Mouse (Mus musculus) layer of hippocampus, adult 2 months (tissue): ENCODE results near the gene Lrrc32. TPM values are rescaled to one million over a fixed set of nuclear protein-coding genes. Genes with fewer than 3 reads are reported as not detected.

Experiments used
- DNase-seq, 2 experiments: peaks; one replicate each; pipeline ENCODE4 v3.0.0; 2022; ENCODE audit warnings: low spot score in 2 of 2
- H3K27ac ChIP-seq: fragments of 200-600 bp; 2 replicates; pipeline ENCODE4 v1.8.1; 2022
- H3K4me3 ChIP-seq: fragments of 200-600 bp; 2 replicates; pipeline ENCODE4 v1.8.1; 2022; ENCODE audit warnings: mild to moderate bottlenecking
- CTCF ChIP-seq: fragments of 200-600 bp; conservative IDR thresholded peaks from 2 replicates; pipeline ENCODE4 v1.8.1; 2022; ENCODE audit warnings: antibody characterized with exemption, mild to moderate bottlenecking, moderate library complexity
- total RNA-seq, 2 experiments: library from RNA; stranded (reverse); gene quantifications; 2 replicates each; pipeline ENCODE4 v1.2.3; 2021

The Lrrc32 gene
- total RNA-seq, 2 experiments from 2014 or later = 1.7 to 2.2 TPM

DNA sequence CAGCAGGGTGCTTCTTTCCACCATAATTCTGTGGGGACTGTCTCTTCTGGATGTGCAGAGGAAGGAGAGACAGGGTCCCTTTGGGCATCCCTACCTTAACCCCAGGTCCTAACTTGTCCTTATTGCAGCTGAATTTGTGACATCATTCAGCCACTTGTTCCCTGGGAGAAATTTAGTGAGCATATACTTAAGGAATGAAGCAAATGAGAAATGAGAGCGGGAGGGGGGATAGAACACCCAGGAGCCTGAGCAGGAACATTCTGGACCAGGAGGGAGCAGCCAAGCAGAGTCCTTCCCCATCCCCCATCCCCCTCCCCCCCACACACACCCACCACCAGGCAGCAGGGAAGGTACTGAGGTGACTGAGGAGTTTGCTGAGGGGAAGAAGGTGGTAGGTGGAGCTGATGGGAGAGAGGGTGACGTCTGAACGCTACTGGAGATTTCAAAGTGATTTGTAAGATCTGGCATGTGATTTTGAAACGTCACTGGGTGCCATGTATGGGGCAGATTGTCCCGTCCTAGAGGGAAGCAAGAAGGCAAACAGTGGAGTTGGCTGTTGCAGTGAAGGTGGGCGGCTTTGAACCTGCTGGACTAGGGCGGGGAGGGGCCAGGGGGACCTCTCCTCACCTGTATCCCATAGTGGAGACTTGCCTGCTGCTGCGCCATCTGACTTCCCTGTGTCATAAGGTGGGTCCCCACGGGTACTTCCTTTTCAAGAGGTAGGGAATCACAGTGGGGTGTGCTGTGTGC lies 2.5 kb downstream of the Lrrc32 start:
- Histone ChIP-seq H3K27ac (no peak overlapping the region), H3K4me3 (no peak overlapping the region)
- no peak for TF ChIP-seq CTCF
- no peak for DNase-seq

DNA sequence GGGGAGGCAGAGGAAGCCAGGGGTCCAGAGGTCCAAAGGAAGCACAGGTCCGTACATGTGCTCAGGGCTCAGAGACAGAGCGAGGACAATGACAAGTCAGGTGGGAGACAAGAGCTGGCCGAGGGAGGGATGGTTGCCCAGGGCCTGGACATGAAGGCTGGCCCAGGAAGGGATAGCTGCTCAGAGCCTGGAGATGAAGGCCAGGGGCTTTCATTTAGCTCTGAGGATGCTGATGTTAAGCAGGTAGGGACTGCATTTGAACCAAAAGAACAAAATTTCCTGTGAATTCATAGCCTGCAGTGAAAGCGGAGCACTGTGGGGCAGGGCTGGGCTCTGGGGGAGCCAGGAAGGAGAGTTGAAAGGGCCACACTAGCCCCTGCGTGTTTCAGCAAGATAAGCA lies 3.2 kb downstream of the Lrrc32 start:
- no peak overlapping the region for H3K27ac ChIP-seq
- no peak for DNase-seq
- no peak overlapping the region for H3K4me3 ChIP-seq
- no peak for TF ChIP-seq CTCF

DNA sequence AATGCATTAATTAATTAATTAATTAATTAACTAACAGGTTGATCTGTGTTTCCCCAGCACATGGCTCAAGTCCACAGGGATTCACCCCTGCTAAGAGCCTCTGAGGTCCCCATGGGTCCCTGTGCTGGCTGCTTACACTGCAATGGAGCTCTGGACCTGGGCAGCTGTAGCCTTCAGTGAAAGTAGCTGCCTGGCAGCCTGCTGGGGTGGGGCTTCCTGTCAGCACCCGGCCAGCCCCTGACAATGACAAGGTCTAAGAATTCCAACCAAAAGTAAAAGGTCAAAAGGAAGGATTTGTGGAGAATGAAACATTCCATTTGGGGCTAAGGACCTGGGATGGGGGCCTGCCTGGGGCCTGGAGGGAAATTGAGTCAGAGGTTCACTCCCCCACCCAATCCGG lies 4.2 kb downstream of the Lrrc32 start:
- H3K27ac ChIP-seq = no peak overlapping the region
- TF ChIP-seq CTCF = no peak
- H3K4me3 ChIP-seq = no peak overlapping the region
- DNase-seq = no peak

DNA sequence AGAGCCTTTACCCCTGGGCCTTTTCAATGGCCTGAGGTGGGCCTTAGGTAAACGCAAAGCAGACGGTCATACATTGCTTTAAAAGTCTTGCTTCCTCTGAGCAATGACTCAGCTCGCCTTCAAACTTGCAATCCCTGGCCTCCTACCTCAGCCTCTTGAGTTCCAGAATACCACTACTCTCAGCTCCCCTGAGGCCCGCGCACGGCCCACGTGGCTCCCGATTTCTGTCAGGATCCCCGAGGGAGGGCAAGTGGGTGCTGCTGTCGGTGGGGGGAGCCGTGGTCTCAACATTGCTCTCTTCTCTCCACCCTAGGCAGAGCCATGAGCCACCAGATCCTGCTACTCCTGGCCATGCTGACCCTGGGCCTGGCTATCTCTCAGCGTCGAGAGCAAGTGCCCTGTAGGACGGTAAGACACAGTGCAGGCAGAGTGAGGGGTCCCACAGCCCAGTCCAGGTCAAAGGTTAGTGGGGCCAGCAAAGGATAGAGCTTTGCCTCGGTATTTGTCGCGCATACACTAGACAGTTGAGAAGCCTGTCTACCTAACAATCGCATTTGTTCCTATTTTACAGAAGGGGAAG lies 4.9 kb downstream of the Lrrc32 start:
- Histone ChIP-seq H3K27ac (no peak overlapping the region), H3K4me3 (no peak overlapping the region)
- TF ChIP-seq CTCF = no peak
- DNase-seq = no peak

DNA sequence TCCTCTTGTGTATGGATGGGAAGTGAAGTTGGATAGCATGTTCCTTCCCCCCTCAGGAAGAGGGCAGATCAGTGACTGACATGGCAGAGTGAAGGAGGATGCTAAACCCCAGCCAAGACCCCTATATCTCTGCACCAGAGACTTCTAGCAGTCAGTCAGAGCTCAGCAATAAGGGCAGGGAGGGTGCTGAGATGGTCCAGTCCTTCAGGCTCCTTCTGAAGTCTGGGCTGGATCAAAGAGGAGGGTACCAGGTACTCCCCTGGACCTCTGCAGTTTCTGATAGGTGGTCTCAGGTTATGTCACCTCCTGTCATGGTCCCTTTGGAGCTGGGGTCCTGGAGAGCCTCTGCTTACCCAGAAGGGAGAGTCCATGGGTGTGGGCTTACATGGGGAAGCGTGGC lies 6.5 kb downstream of the Lrrc32 start:
- Histone ChIP-seq H3K27ac (no peak overlapping the region), H3K4me3 (no peak overlapping the region)
- DNase-seq = no peak
- no peak for TF ChIP-seq CTCF

DNA sequence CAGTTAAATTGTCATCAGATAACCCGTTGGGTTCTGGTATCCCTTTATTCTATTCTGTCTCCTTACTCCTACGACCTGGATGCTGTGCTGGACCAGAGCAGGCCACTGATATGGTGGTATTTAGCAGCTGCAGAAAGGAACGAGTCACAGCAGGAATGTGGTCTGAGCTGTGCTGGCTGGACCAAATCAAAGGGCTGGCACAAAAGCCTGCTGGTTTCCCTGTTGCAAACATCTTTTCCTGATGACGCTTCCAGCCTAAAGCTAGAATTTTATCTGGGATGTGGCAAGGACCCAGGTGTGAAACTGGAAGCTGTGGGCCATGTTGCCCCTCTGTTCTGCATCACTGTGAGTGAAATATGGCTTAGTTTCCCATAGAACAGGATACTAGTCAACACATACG lies 8.4 kb downstream of the Lrrc32 start:
- Histone ChIP-seq H3K27ac (no peak overlapping the region), H3K4me3 (no peak overlapping the region)
- no peak for DNase-seq
- no peak for TF ChIP-seq CTCF

DNA sequence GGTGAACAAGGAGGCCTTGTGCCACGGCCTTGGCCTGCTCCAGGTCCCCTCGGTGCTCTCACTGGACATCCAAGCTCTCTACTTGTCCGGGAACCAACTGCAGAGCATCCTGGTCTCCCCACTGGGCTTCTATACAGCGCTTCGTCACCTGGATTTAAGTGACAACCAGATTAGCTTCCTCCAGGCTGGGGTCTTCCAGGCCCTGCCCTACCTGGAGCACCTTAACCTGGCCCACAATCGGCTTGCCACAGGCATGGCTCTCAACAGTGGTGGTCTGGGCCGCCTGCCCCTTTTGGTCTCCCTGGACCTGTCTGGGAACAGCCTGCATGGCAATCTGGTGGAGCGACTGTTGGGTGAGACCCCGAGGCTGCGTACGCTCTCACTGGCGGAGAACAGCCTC lies 9.0 kb downstream of the Lrrc32 start:
- DNase-seq = no peak

DNA sequence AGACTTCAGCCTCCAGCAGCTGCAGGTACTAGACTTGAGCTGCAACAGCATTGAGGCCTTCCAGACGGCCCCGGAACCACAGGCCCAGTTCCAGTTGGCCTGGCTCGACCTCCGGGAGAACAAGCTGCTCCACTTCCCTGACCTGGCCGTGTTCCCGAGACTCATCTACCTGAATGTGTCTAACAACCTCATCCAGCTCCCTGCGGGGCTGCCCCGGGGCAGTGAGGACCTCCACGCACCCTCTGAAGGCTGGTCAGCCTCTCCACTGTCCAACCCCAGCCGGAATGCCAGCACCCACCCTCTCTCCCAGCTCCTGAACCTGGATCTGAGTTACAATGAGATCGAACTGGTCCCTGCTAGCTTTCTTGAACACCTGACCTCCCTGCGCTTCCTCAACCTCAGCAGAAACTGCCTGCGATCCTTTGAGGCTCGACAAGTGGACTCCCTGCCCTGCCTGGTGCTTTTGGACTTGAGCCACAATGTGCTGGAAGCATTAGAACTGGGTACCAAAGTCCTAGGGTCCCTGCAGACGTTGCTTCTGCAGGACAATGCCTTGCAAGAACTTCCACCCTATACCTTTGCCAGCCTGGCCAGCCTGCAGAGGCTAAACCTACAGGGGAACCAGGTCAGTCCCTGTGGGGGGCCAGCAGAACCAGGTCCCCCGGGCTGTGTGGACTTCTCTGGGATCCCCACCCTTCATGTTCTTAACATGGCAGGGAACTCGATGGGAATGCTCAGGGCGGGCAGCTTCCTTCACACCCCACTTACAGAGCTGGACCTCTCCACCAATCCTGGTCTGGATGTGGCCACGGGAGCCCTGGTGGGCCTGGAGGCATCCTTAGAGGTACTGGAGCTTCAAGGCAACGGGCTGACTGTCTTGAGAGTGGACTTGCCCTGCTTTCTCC lies 9.8 kb downstream of the Lrrc32 start:
- no peak for DNase-seq

More for the DNA sequence above, 9.0 kb downstream of the Lrrc32 start:
- H3K27ac ChIP-seq = no peak overlapping the region
- H3K4me3 ChIP-seq = no peak overlapping the region
- TF ChIP-seq CTCF = no peak

DNA sequence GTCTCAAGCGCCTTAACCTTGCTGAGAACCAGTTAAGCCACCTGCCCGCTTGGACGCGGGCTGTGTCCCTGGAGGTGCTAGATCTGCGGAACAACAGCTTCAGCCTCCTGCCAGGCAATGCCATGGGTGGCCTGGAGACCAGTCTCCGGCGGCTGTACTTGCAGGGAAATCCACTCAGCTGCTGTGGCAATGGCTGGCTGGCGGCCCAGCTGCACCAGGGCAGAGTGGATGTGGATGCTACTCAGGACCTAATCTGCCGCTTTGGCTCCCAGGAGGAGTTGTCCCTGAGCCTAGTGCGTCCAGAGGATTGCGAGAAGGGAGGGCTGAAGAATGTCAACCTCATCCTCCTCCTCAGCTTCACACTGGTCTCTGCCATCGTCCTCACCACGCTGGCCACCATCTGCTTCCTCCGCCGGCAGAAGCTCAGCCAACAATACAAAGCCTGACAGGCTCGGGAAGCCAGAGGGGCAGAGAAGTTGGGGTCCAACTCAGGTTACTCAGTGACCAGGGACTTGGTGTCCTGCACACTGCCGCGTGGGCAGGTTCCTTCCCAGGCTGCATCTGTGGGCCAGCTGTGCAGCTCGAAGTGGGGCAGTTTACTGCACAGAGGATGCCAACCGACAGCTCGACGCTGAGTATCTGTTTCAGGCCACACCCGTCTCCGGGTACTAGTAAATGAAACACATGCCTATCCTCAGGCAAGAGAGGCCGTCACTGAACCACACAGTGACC lies 10.6 kb downstream of the Lrrc32 start:
- H3K27ac ChIP-seq = no peak overlapping the region
- no peak for TF ChIP-seq CTCF
- no peak overlapping the region for H3K4me3 ChIP-seq
- DNase-seq = no peak

More for the DNA sequence above, 9.8 kb downstream of the Lrrc32 start:
- H3K4me3 ChIP-seq = no peak overlapping the region
- no peak for TF ChIP-seq CTCF
- H3K27ac ChIP-seq = no peak overlapping the region

DNA sequence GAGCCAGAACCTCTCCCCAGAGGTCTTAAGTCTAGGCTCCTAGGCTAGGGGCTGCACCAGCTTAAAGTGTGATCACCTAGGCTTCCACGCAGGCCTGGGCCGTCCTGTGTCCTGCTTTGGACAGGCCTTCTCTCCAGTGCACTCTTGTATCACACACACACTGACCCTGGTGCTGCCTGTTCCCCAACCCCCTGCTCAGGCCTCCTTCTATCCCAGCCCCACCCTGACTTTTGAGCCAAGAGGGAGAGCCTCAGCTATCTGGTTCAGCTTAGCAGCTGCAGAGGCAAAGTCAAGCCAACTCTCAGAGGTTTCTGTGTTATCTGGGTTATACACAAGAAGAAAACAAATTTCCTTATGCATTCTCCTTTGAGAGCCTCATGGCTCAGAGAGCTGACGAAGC lies 11.4 kb downstream of the Lrrc32 start:
- no peak for DNase-seq
- H3K4me3 ChIP-seq = no peak overlapping the region
- H3K27ac ChIP-seq = no peak overlapping the region
- TF ChIP-seq CTCF = no peak

DNA sequence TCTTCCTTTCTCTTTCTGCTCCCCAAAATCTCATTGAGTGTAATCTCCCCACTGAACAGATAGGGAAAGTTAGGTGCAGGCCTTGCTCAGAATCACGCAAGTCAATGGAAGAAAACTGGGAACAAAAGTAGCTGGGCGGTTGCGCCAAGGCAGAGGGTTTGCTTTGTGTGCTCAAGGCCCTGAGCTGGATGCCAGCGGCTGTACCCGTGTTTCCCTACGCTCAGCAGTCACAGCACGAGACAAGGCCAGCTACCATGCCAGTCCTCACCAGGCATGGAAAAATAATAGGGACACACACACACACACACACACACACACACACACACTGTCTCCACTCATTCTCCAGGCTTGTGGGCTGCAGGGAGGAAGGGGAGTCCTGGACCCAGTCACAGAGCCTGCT lies 12.0 kb downstream of the Lrrc32 start:
- Histone ChIP-seq H3K27ac (no peak overlapping the region), H3K4me3 (no peak overlapping the region)
- no peak for DNase-seq
- TF ChIP-seq CTCF = no peak

DNA sequence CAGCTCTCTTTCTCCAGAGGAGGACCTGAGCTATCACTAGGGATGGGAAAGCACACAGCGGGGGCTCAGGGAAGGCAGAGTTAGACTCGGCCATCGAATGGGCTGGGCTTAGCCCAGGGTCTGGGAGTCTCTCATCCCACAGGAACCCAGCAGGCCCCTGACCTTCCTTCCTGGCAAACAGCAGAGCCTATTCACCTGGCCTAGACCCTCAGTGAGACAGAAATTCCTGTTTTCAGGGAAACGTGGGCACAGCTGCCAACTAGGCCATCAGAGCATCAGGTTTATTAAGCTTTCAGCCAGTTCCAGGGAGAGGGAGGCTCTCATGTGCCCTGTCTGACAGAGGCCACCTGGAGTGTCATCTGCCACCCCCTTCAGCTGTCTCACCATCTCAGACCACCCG lies 13.8 kb downstream of the Lrrc32 start:
- Histone ChIP-seq H3K4me3 (no peak overlapping the region), H3K27ac (no peak overlapping the region; the same call in 1 of the 2 replicates)
- no peak for TF ChIP-seq CTCF
- DNase-seq = no peak

DNA sequence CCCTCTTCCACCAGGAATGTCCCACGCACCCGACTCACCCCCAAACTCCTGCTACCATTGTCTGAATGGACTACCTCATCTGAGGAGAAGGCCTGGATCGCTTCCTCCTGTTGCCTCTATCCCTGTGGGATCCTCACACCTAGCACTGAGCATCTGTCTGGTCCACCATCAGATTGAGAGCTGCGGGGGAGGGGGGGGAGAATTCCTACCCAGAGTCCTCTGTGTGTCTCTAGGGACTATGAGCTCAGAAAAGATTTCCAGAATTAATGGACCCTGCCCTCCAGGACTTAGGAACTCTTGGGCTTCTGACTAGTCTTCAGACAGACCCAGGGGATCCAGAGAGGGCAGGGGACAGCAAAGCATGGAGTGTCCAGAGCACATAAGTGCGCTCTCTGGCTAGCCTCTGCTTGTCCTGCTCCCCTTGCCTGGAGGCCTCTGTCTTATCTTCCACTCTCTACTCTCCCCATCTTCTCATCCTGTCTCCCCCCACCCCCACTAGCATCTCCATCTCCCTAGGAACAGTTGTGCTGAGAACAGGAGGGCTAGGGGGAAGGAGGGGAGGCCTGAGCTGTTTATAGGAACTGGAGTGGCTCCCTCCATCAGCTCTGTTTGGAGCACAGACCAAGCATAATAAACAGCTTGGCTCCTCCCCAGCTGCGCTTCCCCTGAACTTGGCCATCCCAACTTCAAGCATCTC lies 15.0 kb downstream of the Lrrc32 start:
- H3K27ac ChIP-seq = no peak overlapping the region
- DNase-seq = peak; percentile 21 to 26
- no peak overlapping the region for H3K4me3 ChIP-seq
- no peak for TF ChIP-seq CTCF
